Mouse (Mus musculus) granulocyte monocyte progenitor cell, adult 5-6 weeks (primary cell): Measurements from ENCODE around the gene Homer1. TPM values are rescaled to one million over a fixed set of nuclear protein-coding genes. Genes with fewer than 3 reads are reported as not detected.

ENCODE experiments used
- ATAC-seq: replicated peaks from 2 replicates; pipeline ENCODE4 v1.8.0; 2016; ENCODE audit warnings: mild to moderate bottlenecking, moderate TSS enrichment, inconsistent platforms; ENCODE audit not compliant: poor library complexity, severe bottlenecking
- total RNA-seq, 2 experiments: library from RNA; stranded (forward) in 1 of 2; stranded (reverse) in 1 of 2; fragments of 200-712, 200-1000 nt in 1 of 2; fragments of >200 nt in 1 of 2; fragmentation: Nextera tagmentation in 1 of 2; gene quantifications; 2 replicates each; pipeline ENCODE4 v1.2.3; 2014 to 2017

Homer1 gene
- total RNA-seq (2014; fragmentation: Nextera tagmentation) (11.0 and 13.0 TPM in 2 replicates), total RNA-seq (2017) (13.7 and 18.4 TPM in 2 replicates)

DNA sequence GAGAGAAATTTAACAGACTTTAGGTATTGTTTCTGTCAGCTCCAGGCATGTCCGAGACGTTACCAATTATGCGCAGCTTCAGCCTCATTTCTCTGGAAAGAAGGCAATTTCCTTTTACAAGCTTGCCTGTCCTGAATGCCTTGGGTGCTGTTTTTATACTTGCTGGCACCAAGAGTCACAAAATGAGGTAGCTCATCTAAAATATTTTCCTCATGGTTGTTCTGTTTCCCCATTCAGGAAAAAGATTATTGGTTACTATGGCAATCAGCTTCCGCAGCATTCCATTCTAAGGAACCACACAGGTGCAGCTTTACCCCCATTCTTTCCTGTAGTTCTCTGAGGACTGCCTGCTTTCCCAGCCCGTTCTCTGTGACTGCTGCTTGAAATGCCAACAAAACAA is at the start of gene Homer1:
TSS of gene Homer1 (plus strand) at position 320 of the 400 bp plus-strand sequence.
- no peak for ATAC-seq

DNA sequence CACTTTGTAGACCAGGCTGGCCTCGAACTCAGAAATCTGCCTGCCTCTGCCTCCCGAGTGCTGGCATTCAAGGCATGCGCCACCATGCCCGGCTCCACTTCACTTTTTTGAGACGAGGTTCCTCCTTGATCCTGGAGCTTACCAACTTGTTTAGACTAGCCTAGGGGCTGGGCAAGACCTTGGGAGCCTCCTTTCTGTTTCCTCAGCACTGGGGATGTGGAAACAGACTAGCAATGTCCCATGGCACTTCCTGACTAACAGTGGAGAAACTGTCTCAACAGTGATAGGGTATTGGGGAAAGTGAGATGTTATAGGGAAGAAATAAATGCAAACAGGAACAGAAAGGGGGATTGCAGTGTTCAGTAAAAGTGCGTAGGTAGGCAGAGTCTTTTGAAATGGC is 47.7 kb upstream of the Homer1 start:
- ATAC-seq = peak; percentile 89

DNA sequence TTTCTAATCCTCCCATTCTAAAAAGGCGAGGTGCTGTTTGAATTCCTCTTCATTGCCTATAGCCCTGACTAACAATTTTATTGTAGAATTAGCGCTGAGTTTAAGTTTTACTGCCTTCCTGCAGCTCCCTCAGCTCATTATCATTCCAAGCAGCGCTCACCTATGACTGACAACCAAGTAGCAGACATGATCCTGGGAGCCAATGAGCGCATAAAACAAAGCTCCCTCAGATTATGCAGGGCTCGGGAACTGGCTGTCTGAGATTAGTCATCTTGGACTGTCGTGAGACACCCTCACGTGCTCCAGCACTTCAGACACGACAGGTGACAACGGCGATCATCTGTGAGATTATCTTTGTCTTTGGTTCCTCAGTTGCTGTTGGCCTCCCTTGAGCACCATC is 47.3 kb upstream of the Homer1 start:
- ATAC-seq = no peak

DNA sequence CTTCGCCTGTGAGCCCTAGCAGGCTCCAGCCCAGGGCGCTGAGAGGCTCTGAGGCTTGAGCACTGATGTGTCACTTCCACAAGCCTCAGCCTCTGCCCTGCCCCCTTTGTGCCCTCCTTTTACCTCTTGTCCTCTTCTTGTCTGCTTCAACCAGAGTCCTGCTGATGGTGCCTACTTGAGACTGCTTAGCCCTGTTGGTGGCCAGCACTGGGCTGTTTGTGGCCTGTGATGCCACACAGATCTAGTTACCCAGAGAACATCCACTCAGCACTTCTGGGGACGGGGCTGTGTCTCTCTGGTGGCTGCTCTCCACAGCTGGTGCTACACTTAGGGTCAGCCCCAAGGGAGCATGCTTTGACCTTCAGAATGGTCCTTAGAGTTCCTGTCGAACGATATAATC is 46.5 kb upstream of the Homer1 start:
- ATAC-seq = no peak

DNA sequence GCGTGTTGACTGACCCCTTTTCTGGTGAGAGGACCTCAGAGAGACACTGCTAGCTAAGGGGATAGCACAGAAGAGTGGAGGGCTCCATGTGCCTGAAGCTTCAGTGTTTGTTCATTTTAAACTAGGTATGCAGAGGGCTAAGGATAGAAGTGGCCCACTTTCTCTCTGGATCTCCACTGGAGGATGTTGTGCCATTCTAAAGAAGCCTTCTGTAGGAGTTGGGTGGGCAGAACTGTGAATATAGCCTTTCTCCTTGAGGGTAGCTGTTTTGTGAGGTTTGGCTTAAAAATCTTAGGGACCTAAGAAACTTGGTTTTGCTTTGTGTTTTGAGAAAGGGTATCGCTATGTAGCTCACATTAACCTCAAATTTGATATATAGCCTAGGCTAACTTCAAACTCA is 32.3 kb upstream of the Homer1 start:
- no peak for ATAC-seq

DNA sequence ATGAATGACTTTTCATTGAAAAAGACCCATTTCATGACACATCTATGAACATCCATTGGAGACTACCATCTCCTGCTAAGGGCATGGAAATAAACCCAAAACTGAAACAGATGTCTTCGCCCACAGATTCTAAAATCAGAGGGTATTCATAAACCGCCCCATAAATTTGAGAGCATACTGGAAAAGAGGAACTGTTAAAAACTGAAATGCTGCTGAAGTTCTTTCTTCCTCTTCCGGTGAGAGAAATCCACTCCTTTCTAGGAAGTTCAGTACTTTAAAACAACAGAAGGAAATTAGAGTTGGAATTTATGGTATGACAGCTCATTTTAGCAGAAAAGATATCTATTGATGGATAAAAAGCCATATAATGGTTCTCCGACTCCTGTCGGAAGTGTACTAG is 1.1 kb downstream of the Homer1 start:
- peak; percentile 30; the same call in 1 of the 2 replicates for ATAC-seq

DNA sequence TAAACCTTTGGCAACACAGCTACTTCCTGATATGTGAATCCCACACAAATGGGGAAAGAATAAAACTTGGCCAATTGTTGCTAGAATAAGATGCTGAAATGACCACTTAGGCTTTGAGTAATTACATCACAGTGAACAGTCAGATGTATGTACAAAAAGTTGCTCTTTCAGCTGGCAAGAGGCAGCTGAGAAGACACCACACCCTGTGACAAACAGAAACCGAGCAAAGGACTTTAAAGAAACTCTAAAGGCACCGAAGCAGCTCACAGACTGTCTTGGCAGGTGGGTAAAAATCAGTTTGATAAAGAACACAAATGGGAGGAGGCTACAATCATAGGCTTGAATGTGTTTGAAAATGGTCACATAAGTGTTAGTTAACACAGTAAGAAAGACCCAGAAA is 1.6 kb downstream of the Homer1 start:
- peak; percentile 38 for ATAC-seq

DNA sequence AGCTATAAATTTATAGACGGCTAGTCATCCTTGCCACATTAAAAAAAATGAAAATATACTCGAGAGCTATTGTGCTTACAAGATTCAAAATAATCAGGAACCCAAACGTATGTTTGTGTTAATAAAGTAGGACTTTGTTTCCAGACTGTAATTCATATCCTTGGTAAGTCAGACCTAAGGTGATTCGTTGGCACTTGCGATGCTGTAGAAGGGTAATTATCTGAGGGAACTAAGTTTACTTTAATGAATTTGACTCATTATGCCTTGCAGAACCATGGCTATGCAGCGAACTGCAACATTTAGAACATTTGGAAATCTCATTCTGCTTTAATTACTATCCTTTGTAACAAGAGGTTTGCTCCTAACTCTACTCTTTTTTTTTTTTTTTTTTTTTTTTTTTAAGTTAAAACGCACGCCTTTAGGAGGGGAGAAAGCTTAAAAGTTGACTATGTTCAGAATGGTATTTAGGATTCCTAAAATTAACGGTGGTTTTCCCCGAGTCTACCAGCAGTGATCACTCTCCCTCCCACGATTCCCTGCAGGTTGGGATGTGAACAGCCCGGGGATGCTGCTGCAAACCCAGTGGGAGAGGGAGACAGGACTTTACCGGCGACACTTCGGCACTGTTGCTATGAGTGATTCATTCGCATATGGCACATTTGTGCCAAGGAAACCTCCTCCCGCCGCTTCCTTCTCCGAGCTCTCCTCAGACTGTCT is 3.6 kb downstream of the Homer1 start:
- no peak for ATAC-seq

DNA sequence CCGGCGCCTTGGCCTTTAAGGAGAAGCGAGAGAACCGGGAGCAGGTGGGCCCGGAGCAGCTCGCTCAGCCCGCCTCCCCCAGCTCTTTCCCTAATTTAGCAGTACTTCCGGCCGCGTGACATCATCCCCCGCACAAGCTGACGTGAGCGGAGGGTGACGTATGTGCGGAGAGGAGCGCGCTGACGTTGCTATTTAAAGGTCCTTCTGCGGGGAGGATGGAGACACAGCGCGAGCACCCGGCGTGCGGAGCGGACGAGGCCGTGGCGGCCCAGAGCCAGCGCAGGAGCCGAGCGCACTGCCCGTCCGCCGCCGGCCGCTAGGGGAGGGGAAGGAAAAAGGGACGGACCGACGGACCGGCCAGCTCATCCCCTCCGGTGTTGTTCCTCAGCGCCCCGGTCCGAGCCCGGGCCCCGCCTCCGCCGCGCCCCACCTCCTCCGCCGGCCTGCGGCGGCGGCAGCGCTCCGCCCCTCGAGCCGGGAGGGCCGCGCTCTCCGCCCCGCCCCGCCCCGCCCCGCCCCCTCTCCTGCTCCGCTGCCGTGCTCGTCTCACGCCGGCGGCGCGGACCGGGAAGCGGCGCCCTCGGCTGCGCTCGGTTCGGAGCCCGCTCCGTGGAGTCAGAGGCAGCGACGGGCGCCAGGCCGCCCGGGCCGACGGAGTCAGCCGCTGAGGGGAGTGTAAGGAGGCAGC is 4.3 kb downstream of the Homer1 start:
- ATAC-seq = peak; percentile 82

DNA sequence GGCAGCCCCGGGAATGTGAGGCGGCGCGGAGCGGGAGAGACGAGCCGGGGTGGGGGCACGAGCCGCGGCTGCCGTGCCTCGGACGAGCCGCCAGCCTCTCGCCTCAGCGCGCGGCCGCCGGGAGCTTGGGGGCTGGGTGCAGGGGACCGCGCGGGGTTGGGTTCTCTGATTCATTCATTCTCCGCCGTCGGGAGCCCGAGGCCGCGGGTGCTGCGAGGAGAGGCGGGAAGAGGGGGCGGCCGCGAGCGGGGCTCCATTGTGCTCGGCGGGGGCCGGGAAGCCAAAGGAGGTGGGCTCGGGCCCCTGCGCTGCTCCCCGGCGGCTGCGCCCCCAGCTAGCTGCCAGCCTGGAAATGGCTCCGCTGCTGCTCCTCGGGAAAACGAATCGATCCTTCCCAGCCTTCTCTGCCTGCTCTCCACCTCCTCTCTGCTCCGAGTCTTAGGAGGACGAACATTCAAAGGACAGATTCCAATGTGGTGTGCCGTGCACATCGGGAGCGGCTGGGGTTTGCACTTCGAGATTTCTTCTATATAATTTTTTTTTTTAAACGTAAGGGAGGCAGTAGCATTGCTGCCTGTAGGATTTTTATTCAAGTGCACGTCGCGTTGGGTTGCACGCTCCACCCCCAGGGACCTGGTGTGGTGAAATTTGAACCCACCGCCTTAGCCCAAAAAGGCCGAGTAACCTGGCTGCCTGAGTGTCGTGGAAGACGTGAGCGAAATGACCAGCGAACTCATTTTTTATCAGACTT is 5.0 kb downstream of the Homer1 start:
- ATAC-seq = peak; percentile 1; the same call in 1 of the 2 replicates

DNA sequence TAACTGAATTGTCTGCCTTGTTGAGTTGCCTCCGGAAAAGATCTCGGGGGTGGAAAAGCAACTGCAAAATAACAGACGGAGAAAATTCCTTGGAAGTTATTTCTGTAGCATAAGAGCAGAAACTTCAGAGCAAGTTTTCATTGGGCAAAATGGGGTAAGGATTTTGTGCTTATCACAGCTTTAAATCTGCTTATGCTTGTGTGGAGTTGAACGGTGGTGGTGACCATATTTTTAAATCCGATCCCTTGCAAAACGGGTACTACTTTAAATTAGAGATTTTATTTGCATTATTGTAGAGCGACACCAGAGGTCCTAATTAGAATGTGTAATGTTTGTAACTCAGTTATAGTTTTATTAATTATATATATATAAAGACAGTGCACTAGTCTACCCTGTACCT is 5.7 kb downstream of the Homer1 start:
- ATAC-seq = no peak

DNA sequence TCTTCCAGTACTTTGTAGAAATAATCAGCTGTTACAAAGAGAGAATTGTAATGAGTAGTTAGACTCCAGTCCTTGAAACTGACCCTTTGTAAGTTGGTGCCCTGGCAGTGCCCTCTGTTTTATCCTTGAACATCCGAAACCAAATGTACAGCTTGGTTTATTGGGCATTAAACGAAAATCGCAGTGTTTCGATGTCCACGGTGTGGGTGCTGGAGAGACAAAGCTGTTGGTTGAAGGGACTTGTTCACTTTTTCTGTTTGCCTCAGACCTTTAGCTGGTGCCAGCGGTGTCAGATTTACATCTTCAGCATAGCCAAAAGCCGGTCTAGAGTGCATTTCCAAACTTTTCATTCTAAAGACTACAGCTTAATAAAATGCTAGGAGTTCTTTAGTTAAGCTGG is 6.2 kb downstream of the Homer1 start:
- ATAC-seq = no peak

DNA sequence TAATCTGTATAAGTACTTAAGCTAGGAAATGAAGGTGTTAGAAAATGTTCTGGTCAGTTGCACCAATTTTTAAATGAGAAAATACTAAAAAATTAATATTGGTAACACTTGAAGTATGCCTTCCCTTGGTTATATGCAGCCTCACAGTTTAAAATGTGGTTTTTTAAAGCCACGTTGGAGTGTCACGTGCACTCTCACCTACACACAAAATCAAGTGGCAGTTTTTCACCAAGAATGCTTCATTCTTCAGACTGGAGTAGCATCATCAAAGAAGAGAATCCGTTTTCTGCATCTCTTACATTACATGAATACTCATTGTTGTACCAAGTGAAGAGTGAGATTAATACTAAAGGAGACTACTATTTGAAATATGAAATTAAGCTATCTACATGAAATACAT is 7.1 kb downstream of the Homer1 start:
- ATAC-seq = no peak

DNA sequence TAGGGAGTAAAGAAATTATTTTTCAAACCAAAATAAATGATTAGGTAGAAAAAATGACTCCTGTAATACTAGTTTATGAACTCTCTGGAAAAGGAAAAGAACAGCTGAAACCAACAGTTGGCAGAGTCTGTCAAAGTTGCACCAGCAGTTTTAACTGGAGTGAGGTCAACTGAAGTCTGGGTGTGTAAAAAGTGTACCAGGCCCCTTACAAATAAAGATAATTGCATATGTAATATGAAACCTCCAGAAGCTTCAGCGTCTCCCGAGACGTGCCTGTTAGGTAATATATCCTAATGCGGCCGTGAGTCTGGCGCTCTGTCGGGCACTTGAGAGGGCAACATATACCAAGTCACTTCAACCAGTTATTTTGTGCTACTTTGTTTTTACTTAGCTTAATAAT is 8.3 kb downstream of the Homer1 start:
- no peak for ATAC-seq

DNA sequence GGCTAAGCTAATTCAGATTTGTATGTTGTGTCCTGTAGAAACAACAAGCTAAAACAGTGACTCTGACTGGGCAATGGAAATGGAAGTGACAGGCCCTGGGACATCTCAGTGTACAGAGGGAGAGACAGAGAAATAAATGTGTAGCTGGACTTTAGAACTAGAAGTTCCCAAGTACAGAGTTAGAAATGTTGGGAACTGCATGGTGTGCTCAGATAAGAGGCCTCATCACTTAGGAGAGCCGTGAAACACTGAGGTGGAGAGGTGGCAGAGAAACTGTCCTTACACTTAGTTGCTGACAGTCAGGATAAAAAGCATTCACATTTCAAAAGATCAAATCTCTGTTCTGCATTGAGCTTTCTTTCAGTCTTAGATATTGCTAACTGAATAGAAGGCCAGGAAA is 9.9 kb downstream of the Homer1 start:
- ATAC-seq = no peak

DNA sequence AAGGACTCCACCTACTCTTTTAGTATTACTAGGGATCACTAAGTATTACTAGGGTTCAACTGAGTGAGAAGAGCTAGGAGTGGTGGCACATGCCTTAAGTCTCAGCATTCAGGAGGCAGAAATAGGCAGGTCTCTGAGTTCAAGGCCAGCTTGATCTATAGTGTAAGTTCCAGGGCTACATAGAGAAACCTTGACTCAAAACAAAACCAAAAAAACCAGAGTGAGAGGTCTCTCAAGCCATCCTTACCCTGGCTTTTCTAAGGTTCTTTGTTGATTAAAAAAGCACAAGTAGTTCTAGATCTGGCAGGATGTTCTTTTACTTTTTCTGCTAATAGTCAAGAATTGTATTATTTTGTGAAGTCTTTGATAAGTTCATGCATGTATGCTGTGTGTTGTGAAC is 13.1 kb downstream of the Homer1 start:
- ATAC-seq = no peak

DNA sequence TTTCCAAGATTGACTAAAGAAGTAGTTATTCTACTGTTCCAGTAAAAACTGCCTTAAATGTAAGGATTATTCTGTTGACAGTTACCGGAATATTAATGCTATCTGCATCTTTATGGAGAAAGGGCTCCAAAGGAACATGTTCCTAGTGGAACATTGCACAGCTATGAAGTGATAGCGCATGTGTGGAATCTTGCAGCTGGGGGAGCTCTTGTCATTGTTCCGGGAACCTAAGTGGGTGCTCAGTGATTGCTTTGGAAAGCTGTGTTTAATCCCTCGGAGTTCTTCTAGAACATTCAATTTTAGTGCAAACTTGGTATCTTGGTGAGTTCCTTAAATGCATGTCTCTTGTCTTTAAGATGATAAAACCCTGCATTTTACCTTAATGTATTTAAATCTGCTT is 14.9 kb downstream of the Homer1 start:
- no peak for ATAC-seq

DNA sequence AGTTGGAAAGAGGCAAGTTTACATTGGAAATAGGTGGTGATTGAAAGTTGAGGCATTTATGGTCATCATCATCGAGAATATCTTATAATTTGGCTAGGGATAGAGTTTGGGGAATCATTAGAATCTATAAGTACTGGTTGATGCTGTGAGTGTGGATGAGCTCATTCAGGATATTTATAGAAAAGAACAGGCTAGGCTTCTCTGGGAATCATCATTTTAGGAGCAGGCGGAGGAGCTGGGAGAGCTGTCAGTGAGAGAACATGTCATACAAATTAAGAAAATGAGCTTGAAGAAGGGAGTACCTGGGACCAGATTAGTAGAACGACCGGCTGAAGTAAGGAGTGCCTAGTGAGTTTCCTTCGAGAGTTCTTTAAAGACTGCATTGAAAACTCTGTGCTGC is 20.7 kb downstream of the Homer1 start:
- no peak for ATAC-seq

DNA sequence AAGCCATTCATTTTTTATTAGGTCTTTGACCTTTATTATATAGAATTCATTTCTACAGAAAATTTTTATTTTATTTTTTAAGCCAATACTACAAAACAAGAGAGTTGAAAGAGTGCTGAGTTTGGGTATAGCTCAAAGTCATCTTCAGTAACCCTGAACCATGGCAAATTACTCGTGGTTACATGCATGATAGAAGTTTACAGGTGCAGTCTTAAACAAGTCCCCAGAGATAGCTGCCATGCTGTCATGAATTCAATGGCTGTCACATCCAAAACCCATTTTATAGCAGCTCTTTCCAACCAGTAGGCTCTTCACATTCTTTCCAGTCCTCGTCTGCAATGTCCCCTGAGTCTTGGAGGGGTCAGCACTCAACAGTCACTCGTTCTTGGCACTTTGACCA is 26.9 kb downstream of the Homer1 start:
- ATAC-seq = no peak

DNA sequence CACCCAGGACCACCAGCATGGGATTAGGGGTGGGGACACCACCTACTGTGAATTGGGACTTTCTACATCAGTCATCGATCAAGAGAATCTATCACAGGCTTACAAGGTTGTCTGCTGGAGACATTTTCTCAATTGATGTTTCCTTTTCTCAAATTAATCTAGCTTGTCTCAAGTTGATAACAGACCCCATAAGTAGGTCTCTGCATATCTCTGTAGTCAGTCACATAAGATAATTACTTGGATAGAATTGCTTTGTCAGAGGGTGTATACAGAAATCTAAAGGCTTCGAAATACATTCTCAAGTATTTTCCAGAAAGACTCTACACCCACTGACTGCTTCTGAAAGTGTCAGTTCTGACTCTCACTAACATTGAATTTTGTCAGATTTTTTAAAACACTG is 32.3 kb downstream of the Homer1 start:
- ATAC-seq = no peak

DNA sequence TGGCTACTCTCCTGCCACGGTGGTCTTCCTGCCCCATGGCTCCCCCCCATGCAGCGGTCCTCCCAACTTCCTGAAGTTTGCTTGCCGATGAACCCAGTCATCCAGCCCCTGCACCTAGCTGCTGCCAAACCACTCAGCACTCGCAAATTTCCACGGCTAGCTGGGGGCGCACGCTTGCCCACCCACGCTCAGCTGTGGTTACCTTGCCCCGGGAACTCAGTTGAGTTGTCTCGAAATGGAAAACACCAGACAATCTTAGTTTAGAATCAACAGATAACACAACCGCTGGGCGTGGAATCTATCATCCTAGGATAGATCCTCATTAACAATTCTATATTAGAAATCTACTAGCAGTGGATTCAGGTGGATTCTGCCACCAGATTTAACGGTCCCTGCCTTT is 33.1 kb downstream of the Homer1 start:
- no peak for ATAC-seq
